Mouse (Mus musculus) hindbrain, embryonic 11.5 days (tissue): ENCODE results near the gene Tbata. TPM values are rescaled to one million over a fixed set of nuclear protein-coding genes. Genes with fewer than 3 reads are reported as not detected.

ENCODE experiments used
- ATAC-seq: fragments of 200-750 bp; cut with Nextera tagmentation; 2 replicates; pipeline ENCODE4 v1.8.0; 2017; ENCODE audit warnings: mild to moderate bottlenecking, moderate TSS enrichment, moderate library complexity; ENCODE audit not compliant: low FRiP score
- DNase-seq: peaks from one replicate; pipeline ENCODE4 v3.0.0-alpha.2; 2015; ENCODE audit warnings: low spot score
- H3K27ac ChIP-seq: fragments of 300-500 bp; sonication (generic); 2 replicates; pipeline ENCODE4 v1.5.1; 2014; ENCODE audit warnings: mild to moderate bottlenecking, low read depth, low read length
- H3K27me3 ChIP-seq: fragments of 300-500 bp; sonication (generic); 2 replicates; pipeline ENCODE4 v1.6.1; 2014; ENCODE audit warnings: mild to moderate bottlenecking, low read length, moderate library complexity, mixed read lengths; ENCODE audit not compliant: control insufficient read depth, insufficient read depth
- H3K36me3 ChIP-seq: fragments of 300-500 bp; sonication (generic); 2 replicates; pipeline ENCODE4 v1.6.1; 2014; ENCODE audit warnings: mild to moderate bottlenecking, low read length, moderate library complexity, mixed read lengths; ENCODE audit not compliant: control insufficient read depth, insufficient read depth
- H3K4me1 ChIP-seq: fragments of 300-500 bp; sonication (generic); replicated peaks from 2 replicates; pipeline ENCODE4 v1.6.1; 2014; ENCODE audit warnings: low read length, mixed read lengths; ENCODE audit not compliant: control insufficient read depth, insufficient read depth
- H3K4me2 ChIP-seq: fragments of 300-500 bp; sonication (generic); replicated peaks from 2 replicates; pipeline ENCODE4 v1.6.1; 2014; ENCODE audit warnings: mild to moderate bottlenecking, low read depth, low read length
- H3K4me3 ChIP-seq: fragments of 300-500 bp; sonication (generic); 2 replicates; pipeline ENCODE4 v1.5.1; 2014; ENCODE audit warnings: low read depth, low read length
- H3K9ac ChIP-seq: fragments of 300-500 bp; sonication (generic); 2 replicates; pipeline ENCODE4 v1.6.1; 2014; ENCODE audit warnings: low read depth, low read length
- H3K9me3 ChIP-seq: fragments of 300-500 bp; sonication (generic); 2 replicates; pipeline ENCODE4 v1.6.1; 2016; ENCODE audit warnings: low read length; ENCODE audit not compliant: control insufficient read depth
- WGBS: fragments of 180-500 bp; shearing (Covaris S2); extraction: QIAGEN DNeasy Blood & Tissue Kit; methylation state at CpG from one replicate; pipeline ENCODE4 v1.1.7; 2014; 5-methylcytosine and 5-hydroxymethylcytosine counted together
- polyA plus RNA-seq: library from polyadenylated mRNA; unstranded; fragments of >200 nt; fragmentation: Nextera tagmentation; extraction: Ambion mirVana; gene quantifications from 2 replicates; pipeline ENCODE4 v1.2.1, GENCODE M21; 2014

The Tbata gene
- polyA plus RNA-seq, 1 experiment from 2014 or later, result 0.17 TPM

DNA sequence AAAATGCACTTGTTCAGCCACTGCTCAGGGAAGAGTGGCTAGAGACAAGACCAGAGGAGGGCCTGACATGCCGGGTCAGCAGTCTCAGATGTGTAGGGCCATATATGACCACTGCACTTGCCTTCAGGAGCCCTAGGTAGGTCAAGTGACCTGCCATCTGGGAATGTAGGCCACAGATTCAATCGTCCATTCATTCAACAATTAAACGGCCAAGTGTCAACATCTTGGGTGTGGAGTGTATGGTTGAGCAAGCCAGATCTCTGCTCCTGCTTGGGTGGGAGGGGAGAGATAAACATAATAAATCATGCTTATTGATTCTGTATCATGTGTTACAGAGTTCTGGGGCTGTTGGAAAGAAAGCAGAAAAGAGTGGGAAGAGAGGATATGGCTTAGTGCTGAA is 13.2 kb upstream of the Tbata start:
- no peak overlapping the region for H3K27ac ChIP-seq
- no peaks in the 10 kb centered on the region for H3K27me3 ChIP-seq
- H3K4me3 ChIP-seq, result no peak overlapping the region
- no peaks in the 10 kb centered on the region for H3K4me1 ChIP-seq
- H3K36me3 ChIP-seq, result no peaks in the 10 kb centered on the region
- no peak for ATAC-seq
- no peaks in the 10 kb centered on the region for H3K9me3 ChIP-seq
- 82% methylated on average over 3 of the region's 3 CpGs for WGBS
- no peak overlapping the region for H3K9ac ChIP-seq
- DNase-seq, result no peak
- H3K4me2 ChIP-seq, result no peak overlapping the region

DNA sequence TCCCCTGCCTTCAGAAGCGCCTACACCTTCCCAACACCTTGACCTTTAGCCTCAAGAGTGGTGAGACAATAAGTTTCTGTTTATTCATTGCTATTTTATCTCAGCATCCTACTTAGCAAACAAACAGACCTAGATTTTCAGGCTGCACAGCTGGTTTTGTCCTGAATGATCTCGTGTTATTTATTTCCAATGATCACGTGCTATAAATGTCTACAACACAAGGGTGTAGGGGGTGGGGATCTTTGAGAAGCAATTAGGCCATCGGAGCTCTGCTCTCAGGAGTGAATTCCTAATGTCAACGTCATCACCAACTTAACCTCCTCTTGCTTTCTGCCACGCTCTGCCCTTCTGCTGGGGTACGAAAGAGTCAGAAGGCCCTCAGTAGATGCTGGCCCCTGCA is 11.7 kb upstream of the Tbata start:
- H3K4me2 ChIP-seq, result no peak overlapping the region
- WGBS, result 82% methylated on average over 7 of the region's 7 CpGs
- no peaks in the 10 kb centered on the region for H3K36me3 ChIP-seq
- ATAC-seq (no peak), DNase-seq (no peak)
- no peaks in the 10 kb centered on the region for H3K27me3 ChIP-seq
- no peak overlapping the region for H3K9ac ChIP-seq
- H3K4me3 ChIP-seq, result no peak overlapping the region
- H3K27ac ChIP-seq, result no peak overlapping the region
- H3K4me1 ChIP-seq, result no peaks in the 10 kb centered on the region
- no peaks in the 10 kb centered on the region for H3K9me3 ChIP-seq

DNA sequence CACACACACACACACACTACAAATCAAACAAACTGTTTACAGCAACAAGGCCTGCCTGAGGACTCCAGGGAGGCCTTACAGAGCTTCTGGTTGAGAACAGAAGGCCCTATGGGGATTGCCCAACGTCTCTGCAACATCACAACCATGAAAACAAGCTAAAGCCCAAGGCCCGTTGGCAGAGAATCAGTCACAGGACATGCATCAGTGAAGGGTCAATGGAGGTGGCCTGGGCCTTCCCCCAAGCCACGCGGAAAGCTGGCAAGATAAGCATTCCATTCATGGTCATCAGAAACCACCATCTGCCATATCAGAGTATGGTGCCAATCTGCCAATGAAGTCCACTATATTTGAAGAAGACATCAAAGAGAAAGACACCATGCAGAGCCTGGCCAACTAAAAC is 11.1 kb upstream of the Tbata start:
- Histone ChIP-seq H3K27me3 (no peaks in the 10 kb centered on the region), H3K27ac (no peak overlapping the region), H3K9me3 (no peaks in the 10 kb centered on the region), H3K4me3 (no peak overlapping the region), H3K36me3 (no peaks in the 10 kb centered on the region), H3K9ac (no peak overlapping the region), H3K4me2 (no peak overlapping the region), H3K4me1 (no peaks in the 10 kb centered on the region)
- WGBS, result 74% methylated on average over 4 of the region's 4 CpGs
- DNase-seq (no peak), ATAC-seq (no peak)

DNA sequence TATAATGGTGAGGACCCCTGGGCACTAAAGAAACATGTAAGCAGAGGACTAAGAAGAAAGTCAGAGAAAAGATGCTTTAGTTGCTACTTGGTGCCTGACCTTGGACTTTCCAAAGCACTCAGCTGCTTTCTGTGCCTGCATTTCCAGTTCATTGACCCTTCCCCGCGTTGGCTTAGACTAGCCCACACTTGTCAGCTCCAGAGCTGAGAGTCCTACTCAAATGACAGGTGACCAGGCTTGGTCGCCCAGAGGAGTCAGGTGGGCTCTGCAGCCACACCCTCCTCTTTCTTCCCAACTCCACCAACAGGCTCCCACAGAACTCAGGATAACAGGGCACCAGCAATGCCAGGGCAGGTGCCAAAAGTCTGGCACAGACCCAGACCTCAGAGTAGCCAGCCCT is 9.4 kb upstream of the Tbata start:
- ATAC-seq (no peak), DNase-seq (no peak)
- Histone ChIP-seq H3K4me1 (no peaks in the 10 kb centered on the region), H3K9me3 (no peaks in the 10 kb centered on the region), H3K4me2 (no peak overlapping the region), H3K27me3 (no peaks in the 10 kb centered on the region), H3K36me3 (no peaks in the 10 kb centered on the region), H3K4me3 (no peak overlapping the region), H3K9ac (no peak overlapping the region), H3K27ac (no peak overlapping the region)
- 75% methylated on average over 3 of the region's 3 CpGs for WGBS

DNA sequence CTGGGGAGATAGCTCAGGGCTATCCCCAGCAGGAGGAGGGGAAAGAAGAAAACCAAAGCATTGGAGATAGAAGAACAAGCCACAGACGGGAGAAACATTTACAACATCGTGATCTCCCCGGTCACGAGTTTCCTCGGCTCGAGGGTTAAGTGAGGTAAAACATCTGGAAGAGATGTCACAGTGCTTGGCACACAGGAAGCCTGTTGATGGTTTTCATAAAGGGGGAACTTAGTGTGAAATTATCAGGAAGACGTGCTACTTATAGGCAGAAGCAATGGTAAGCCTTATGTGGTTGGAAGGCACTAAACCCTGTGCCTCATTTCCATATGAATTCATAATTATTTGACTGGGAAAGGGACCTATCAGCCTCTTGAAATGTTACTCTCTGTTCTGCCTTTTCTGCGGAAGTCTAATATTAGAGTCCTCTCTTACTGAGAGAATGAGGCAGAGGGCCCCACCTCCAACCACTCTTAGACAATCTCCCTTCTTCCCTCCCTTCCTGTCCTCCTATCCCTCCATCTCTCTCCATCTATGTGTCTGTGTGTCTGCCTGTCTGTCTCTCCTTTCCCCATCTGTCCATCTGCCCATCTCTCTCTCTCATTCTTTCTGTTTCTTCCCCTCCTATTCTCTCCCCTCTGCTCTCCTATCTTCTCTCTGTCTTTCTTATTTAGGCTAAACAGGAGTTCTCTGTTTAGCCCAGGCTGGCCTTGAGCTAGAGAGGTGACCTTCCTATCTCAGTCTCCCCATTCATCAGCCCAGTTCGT is 4.2 kb upstream of the Tbata start:
- no peak overlapping the region for H3K9ac ChIP-seq
- H3K9me3 ChIP-seq, result no peaks in the 10 kb centered on the region
- no peak overlapping the region for H3K4me2 ChIP-seq
- DNase-seq, result no peak
- 72% methylated on average over 9 of the region's 9 CpGs for WGBS
- H3K4me1 ChIP-seq, result no peaks in the 10 kb centered on the region
- H3K36me3 ChIP-seq, result no peaks in the 10 kb centered on the region
- no peak for ATAC-seq
- H3K27ac ChIP-seq, result no peak overlapping the region
- H3K4me3 ChIP-seq, result no peak overlapping the region
- no peaks in the 10 kb centered on the region for H3K27me3 ChIP-seq

DNA sequence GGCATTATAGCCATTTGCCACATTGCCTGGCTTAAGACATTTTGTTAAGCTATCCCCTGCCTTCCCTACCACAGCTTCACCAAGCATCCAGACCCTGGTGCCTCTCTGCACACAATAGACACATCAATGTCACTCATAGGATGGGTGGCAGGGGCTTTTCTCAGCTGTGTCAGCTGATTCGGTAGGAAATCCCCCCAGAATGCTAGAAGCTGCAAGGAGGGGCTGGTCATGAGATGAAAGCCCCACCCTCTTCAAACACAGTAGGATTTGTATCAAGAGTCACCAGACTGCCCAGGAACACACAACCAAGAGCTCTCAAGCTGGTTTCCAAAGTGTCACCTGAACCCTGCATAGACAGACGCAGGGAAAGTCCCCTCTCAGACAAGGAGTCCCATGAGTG is 3.4 kb upstream of the Tbata start:
- H3K36me3 ChIP-seq, result no peaks in the 10 kb centered on the region
- H3K27me3 ChIP-seq, result no peaks in the 10 kb centered on the region
- no peaks in the 10 kb centered on the region for H3K9me3 ChIP-seq
- no peak overlapping the region for H3K4me3 ChIP-seq
- ATAC-seq (no peak), DNase-seq (no peak)
- no peak overlapping the region for H3K9ac ChIP-seq
- H3K4me1 ChIP-seq, result no peaks in the 10 kb centered on the region
- 58% methylated on average over 2 of the region's 2 CpGs for WGBS
- no peak overlapping the region for H3K27ac ChIP-seq
- H3K4me2 ChIP-seq, result no peak overlapping the region

DNA sequence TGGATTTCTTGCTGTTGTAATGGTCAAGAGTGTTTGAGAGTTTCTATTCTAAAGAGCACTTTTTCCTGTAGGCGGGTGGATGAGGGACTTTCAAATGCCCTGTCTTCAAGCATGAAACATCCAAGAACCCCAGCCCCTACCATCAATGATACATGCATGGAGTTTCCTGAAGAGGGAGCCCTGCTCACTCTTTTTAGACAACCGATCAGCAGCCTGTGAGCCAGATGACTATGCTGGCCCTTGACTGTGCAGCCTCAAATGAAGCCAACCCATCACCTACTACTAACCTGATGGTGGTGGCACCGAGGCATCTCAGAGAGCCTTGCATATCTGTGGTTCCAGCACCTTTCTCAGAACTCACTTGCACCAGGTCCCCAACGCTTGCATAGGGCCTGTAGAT is 742 bp downstream of the Tbata start:
- 81% methylated on average over 4 of the region's 4 CpGs for WGBS
- ATAC-seq (no peak), DNase-seq (no peak)
- no peak overlapping the region for H3K9ac ChIP-seq
- no peaks in the 10 kb centered on the region for H3K27me3 ChIP-seq
- H3K9me3 ChIP-seq, result no peaks in the 10 kb centered on the region
- H3K4me3 ChIP-seq, result no peak overlapping the region
- H3K4me2 ChIP-seq, result no peak overlapping the region
- no peaks in the 10 kb centered on the region for H3K36me3 ChIP-seq
- H3K4me1 ChIP-seq, result no peaks in the 10 kb centered on the region
- H3K27ac ChIP-seq, result no peak overlapping the region

DNA sequence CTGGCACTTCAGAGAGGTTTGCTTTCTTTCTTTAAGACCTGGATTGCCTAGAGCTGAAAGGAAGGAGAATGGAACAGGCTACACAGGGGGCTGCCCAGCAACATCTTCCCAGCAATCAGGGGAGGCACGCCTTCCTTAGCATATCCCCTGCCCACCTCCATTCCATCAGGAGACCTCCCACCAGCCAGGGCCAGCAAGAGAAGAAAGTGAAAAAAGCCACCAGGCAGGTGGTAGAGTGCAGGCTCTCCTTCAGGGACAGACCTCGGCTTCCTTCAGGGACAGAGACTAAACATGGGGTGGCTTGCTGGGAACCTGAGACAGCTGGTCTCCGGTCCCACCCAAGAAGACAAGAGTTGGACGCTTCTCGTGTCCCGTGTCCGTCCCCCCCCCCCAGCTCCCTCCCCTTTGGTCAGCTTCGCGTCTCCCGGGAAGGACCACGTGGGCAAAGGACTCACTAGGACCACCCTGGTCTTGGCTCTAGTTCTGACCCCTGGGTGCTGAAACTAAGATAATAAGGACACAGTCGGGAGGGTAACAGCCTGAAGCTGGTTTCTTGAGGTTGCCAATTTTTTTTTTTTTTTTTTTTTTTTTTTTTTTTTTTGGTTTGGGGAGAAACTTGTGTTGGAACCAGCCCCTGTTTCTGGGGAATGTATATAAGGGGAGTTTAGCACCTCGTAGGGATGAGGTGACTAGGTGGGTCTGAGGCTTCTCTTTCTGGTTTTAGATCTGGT is 3.1 kb downstream of the Tbata start:
- 52% methylated on average over 13 of the region's 13 CpGs for WGBS
- Histone ChIP-seq H3K27ac (no peak overlapping the region), H3K9ac (no peak overlapping the region), H3K9me3 (no peaks in the 10 kb centered on the region), H3K4me2 (no peak overlapping the region), H3K4me1 (no peaks in the 10 kb centered on the region), H3K36me3 (no peaks in the 10 kb centered on the region), H3K4me3 (no peak overlapping the region), H3K27me3 (no peaks in the 10 kb centered on the region)
- DNase-seq (no peak), ATAC-seq (no peak)
